Mouse (Mus musculus) adrenal gland, adult 2 months (tissue): ENCODE measurements around the gene Fndc3b. TPM values are rescaled to one million over a fixed set of nuclear protein-coding genes. Genes with fewer than 3 reads are reported as not detected.

Experiments
- DNase-seq: peaks from one replicate; pipeline ENCODE4 v3.0.0; 2021
- polyA plus RNA-seq: library from polyadenylated mRNA; depleted of rRNA; stranded (reverse); fragments of >200 nt; gene quantifications from 2 replicates; pipeline ENCODE4 v1.2.3, GENCODE M21; 2012
- total RNA-seq, 2 experiments: library from RNA; stranded (reverse); gene quantifications; 2 replicates each; pipeline ENCODE4 v1.2.3; 2021

Gene Fndc3b
- total and polyA plus RNA-seq, 3 experiments, result 27.9 to 120 (median 88.9) TPM

DNA sequence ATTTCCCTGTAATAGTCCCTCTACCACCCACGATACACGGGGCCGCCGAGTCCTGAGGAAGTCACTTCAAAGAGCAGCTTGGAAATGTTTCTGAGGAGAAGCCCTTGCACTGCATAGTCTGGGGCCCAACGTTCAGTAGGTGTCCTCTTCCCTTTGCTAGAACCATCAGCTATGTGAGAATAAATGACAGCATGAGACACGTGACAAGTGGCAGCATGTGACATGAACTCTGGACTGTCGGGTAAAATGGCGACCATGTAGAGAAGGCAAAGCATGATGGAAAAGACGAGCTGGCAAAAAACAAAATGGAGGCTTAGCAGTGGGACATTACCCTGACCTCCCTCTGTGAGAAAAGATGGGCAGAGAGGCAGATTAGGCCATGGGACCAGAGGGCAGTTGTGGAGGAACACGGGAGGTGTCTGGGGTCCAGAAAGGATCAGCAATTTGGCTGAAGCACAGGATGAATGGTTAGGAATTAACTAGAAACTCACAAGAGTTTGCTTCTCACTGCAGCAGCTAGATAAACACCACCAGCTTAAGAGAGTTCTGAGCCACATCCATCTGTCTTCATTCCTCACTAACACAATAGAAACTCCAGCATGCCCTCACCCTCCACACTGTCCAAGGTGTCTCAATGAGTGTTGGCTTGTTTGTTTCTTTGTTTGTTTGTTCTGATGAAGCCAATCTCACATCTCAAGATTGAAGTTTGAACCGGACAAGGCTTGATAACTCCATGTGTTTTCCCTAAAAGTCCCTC is 118.2 kb downstream of the Fndc3b start:
- no peak for DNase-seq

- no peak for DNase-seq
These were observed 120.3 kb downstream of the Fndc3b start for GRCm38 (mm10) chr3:27590823-27591222.

GRCm38 (mm10) chr3:27589305-27589704 is 121.8 kb downstream of the Fndc3b start:
- DNase-seq, result no peak

DNA sequence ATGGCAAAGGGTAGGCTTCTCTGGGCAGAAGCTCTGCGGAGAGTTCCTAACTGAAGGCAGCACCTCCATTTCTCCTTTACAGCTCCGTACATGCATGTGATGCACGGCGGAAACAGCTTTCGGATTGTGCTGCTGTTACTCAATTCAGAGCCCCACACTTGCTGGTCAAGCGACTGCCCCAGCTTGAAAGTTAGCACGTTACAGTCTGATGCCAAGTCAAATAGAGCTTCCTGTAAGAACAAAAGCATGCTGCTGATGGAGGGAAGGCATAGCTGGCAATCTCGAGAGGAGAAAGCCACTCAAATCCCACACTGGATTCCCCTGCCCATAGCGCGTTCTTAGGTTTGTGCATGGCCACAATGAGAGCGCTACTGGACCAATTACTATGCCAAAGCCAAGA is 122.5 kb downstream of the Fndc3b start:
- DNase-seq, result no peak

- DNase-seq, result peak; percentile 76
These were observed 126.2 kb downstream of the Fndc3b start for GRCm38 (mm10) chr3:27584607-27585605.

- no peak for DNase-seq
These were observed 128.9 kb downstream of the Fndc3b start for GRCm38 (mm10) chr3:27581931-27582840.

DNA sequence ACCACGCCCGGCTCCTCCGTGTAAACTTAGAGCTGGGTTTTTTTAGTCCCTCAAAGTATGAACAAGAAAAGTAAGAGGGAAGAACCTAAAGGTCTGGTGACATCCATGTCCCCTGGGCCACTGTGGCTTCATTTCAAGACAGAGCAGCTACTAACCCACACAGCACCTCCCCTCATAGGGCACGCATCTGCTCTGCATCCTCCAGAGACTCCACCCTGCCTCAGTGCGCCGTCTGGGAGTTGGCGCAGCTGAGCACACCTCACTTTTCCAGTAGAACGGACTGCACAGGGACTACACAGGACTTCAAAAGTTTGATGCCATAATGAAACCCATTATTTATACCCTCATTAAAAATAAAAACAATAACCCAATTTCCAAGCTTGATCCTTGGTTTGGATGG is 130.2 kb downstream of the Fndc3b start:
- DNase-seq, result no peak

- DNase-seq, result no peak
These were observed 131.1 kb downstream of the Fndc3b start for GRCm38 (mm10) chr3:27579894-27580613.

DNA sequence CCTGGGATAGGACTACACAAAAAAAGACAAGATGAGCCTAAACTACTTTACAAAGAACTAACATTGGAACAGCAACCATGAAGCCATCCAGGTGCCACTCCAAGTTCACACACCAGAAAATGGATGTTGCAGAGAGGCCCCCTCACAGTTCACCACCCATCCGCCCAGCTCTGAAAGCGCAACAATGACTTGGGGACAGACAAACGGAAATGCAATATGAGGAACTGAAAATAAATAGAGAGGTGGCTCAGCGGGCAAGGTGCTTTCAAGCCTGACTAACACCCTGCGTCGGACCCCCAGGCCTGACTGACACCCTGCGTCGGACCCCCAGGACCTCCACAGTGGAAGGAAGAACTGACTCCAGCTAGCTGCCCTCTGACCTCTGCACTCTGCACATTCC is 131.9 kb downstream of the Fndc3b start:
- no peak for DNase-seq

DNA sequence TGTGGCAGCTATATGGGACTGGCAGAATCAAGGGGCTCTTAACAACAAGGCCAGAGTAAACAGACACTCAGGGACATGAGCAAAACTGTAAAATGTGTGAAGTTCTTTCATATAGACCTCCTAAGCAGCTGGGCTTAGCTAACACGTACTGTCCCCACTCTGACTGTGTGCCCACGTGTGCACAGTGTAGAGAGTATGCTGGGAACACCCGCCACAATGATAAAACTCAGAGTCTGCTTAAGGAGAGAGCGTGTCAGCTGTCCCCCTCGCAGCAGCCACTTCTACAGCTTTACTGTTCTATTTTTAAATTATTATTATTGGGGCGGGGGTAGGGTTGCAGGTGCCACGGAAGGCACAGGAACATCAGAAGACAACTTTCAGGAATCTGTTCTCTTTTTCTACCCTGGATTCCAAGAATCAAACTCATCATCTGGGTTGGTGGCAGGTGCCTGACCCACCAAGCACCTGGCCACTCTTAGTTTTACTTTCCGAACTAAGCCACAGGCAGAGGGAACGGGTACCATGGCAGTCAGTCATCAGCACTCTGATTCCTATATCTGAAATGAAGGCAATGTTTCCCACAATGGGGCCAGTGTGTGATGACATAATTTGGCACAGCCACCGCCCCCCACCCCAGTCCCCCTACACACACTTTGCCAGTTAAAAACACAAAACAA is 133.6 kb downstream of the Fndc3b start:
- DNase-seq, result no peak

DNA sequence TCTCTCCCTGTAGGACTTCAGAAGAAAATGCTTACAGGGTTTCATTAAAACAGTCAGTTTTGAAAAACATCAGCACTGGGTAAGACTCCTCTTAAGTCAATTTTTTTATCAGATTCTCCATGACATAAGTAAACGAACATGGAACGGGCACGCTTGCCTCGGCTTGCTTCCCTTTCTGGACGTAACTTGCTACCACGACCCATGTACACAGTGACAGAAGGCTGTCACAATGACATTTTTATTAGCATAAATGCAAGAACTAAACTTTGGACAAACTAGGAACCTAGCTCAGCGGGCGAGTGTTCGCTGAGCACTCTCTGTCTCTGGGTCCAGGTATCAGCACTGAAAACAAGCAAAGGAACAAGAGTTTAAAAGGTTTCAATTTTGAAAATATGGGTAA is 136.9 kb downstream of the Fndc3b start:
- no peak for DNase-seq

GRCm38 (mm10) chr3:27573458-27573857 is 137.6 kb downstream of the Fndc3b start:
- DNase-seq, result no peak

- peak; percentile 57 for DNase-seq
These were observed 138.8 kb downstream of the Fndc3b start for GRCm38 (mm10) chr3:27572305-27572704.

- DNase-seq, result no peak
These were observed 145.8 kb downstream of the Fndc3b start for GRCm38 (mm10) chr3:27565314-27565713.

DNA sequence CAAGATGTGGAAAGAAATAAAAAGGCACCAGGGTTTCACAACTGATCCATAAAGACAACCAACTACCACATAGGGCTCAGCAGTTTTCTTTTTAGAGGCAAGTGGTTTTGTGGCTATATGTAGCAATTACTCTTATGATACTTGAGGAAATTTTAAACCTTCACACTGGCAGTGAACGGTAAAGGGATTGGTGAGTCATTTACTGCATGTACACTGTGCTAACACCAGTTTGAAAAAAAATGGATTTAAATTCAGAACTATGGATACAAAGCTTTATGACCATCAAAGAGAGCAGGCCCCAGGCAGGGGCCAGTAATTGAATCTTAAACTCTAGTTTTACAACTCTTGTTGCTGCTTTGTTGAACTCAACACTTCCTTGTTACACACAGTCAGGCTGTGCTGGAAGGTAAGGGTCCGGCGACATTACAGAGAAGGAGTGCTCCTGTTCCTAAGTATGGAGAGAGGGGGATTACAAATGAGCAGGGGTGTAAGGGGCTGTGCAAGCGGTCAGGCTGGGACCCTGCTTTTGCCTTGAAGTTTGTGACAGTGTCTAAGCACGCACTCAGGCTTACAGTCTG is 148.0 kb downstream of the Fndc3b start:
- no peak for DNase-seq

GRCm38 (mm10) chr3:27562476-27562875 is 148.6 kb downstream of the Fndc3b start:
- peak; percentile 52 for DNase-seq

- DNase-seq, result peak; percentile 18
These were observed 149.2 kb downstream of the Fndc3b start for GRCm38 (mm10) chr3:27561921-27562320.

- no peak for DNase-seq
These were observed 151.8 kb downstream of the Fndc3b start for GRCm38 (mm10) chr3:27559316-27559715.

DNA sequence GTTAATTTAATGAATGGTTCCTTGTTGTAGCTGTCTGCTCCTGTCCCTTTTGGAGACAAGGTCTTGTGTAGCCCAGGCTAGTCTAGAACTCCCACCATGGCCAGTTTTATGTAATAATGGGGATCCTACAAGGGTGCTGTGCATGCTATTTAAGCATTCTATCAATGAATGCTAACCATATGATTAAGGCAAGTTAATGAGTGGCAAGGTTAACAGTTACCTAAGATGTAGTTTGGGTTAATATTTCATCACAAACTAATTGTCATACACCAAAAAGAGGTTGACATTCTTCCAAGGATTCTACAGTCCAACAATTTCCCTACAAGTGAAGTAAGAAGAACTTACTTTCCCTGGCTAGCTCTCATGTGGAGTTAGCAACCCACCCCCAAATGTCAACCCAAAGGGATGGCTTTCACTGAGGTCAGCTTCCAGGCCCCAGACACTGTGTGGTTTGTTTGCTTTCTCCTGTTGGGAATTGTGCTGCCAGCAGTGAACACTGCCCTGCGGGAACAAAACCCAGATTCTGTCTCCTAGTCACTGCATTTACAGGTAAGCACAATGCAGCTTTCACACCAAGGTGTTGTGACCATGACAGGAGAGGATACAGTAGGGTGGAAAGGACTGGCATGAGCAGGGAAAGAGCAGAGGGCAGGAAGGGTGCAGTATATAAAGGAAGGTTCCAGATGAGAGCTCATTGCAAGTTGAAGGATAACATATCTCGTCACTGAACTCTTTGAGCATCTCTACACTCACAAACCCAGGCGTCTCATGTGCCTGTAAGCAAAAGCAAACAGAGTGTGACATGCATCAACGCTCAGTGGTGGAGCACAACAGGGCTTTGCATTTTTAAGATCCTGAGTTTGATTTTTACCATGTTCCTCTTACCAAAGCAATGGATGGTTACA is 153.8 kb downstream of the Fndc3b start:
- no peak for DNase-seq
